Mouse (Mus musculus): ENCODE measurements at regions not wholly inside any gene's neighbourhood (a gene's known extent, or its start where the extent isn't known, plus 50 kb on each side); places are given as distances from the start of the nearest gene placed in this dataset.

DNA sequence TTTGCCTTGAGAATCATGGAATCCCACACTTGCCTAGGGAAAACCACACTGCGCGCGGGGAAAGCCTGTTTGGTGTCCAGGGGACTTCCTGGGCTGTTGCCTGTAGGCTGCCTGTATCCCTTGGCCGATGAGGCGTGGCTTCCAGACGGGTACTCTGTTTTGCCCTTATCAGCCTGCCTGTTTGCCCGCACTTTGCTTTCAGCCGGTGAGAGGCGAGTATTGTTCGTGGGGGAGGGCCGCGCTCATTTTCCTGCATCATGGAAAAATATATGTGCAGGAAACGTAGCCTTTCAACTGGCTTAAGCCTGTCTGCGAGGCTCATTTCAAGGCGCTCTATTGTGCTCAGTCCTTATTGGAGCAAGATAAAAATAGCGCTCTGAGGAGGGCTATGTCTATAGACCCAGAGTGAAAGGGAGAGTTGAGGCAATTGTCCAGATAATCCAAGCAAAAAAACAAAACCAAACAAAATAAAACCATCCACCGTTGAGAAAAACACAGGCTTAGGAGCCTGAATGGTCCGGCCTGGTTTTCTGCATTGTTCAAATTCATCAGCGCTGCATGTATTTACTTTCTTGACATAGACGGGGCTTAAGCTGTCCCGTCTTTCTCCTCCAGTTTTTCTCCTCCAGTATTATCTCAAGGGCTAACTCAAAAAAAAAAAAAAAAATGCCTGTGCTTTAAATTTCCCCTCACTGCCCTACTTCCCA is 67.9 kb downstream of the Klf5 start:
- no peak for DNase-seq (ENCODE audit: extremely low spot score, low read depth, low spot score)

DNA sequence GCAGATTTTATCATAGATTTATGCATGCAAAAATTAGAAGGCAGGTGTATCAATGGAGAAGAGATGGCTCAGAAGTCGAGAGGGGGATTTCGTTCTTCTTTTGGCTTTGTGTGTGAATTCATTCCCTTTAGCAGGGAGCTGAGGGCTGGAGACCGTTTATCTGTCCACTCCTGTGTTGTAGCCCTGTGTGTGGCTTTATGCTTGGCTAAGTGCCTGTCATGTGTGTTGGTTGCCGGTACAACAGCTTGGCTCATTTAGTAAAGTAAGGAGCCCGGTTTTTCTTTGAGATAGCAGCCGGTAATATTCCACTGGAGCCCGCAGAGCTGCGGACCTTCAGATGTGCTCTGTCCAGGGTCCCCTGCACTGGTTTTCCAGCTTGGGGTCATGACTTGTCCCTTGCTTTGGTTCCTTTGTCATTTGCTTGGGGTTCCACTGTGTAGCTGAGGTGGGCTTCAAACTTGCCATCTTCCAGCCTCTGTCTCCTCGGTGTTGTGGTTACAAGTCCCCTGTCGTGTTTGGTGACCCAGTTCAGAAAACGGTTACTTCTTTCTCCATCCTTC is 68.6 kb downstream of the Klf5 start:
- no peak for DNase-seq (ENCODE audit: extremely low spot score, low read depth, low spot score)

DNA sequence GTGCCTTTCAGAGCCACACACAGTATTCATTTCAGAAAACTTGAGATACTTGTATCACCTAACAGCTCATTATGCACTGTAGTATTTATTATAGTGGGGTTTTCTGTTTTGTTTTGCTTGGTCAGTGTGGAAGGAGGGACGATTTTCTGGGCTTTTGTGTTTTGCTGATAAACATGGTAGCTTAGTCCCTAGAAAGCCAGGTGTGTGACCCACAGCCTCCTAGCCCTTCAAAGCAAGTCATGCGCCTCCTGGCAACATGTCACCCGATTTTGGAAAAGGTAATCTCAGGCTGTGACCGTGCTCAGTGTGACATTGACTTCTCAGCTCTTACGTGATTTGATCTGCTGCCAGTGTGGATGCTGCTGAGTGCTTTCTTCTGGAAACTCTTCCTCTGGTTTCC is 70.9 kb downstream of the Klf5 start:
- no peak for DNase-seq (ENCODE audit: extremely low spot score, low read depth, low spot score)

DNA sequence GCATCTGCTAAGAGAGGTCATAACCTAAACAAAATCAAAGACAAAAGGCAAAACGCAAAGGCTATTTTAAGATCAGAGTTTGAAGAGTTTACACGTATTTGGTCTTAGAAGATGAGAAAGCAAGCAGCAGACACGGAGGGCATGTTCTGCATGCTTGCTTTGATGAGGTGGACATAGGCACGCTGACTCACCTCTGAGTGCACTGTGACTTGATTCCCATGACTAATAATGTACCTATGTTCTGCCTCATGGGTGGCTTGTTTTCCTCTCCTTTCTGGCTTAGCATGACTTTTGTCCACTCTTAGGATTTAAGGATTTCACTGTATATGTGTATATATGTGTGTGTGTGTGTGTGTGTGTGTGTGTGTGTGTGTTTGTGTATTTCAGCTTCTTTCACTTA is 75.2 kb downstream of the Klf5 start:
- no peak for DNase-seq (ENCODE audit: extremely low spot score, low read depth, low spot score)

- DNase-seq (ENCODE audit: extremely low spot score, low read depth, low spot score) = no peak
Observed at GRCm38 (mm10) chr14:99375040-99375610, 76.6 kb downstream of the Klf5 start.

- DNase-seq (ENCODE audit: extremely low spot score, low read depth, low spot score) = no peak
Observed at GRCm38 (mm10) chr14:99376652-99377502, 78.4 kb downstream of the Klf5 start.

- no peak for DNase-seq (ENCODE audit: extremely low spot score, low read depth, low spot score)
Observed at GRCm38 (mm10) chr14:99381262-99382017, 82.9 kb downstream of the Klf5 start.

DNA sequence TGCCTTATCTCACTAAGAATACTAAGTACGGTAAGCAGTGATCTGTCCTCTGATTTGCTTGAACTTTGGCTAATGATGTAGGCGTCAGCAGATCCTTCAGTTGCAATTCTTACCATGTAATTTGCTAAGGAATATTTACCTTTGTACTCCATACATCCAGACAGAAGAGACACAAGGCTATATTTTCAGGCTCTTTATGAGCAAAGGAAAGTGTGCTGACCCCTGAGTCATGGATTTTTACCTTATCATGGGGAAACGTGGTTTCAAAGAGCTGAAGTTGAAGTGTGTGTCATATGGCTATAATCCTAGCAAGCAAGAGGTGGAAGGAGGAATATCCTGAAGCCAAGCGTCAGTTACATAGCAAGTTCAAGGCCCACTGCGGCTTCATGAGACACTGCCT is 83.6 kb downstream of the Klf5 start:
- DNase-seq (ENCODE audit: extremely low spot score, low read depth, low spot score) = no peak

DNA sequence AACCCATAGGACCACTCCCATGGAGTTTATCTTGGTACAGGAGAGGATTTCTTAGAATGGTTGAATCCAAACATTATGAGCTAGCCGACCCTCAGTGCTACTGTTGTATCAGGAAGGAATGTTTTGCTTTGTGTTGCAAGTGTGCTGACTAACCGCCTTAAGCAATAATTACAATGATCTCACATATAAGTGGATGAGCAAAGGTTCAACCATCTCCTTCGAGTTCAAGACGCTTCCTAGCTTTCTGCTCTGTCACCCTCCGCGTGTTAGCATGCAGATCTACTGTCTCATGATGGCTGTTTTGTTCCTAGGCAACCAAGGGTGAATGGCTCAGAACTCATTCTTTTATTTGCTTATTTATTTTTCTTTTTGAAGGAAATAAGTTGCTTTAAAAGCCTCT is 84.7 kb downstream of the Klf5 start:
- DNase-seq (ENCODE audit: extremely low spot score, low read depth, low spot score) = no peak

DNA sequence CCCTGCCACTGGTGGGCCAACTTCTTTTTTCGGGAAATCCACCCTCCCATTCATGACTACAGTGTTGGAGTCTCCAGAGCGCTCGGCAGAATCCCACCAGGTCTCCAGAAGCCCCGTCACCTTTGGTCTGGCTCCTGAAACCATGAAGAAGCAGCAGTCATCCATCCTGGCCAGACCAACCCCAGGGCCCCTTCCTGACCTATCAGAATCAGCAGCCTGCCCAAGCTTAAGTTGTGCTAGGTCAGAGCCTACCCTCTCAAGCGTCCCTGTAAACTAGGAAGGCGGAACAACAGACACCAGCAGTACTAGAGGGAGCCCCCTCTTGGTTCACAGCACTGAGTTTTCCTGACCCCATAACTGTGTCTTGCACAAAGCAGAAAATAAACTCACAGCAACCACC is 89.1 kb downstream of the Klf5 start:
- DNase-seq (ENCODE audit: extremely low spot score, low read depth, low spot score) = no peak

- no peak for DNase-seq (ENCODE audit: extremely low spot score, low read depth, low spot score)
Observed at GRCm38 (mm10) chr14:99389306-99389705, 90.8 kb downstream of the Klf5 start.

DNA sequence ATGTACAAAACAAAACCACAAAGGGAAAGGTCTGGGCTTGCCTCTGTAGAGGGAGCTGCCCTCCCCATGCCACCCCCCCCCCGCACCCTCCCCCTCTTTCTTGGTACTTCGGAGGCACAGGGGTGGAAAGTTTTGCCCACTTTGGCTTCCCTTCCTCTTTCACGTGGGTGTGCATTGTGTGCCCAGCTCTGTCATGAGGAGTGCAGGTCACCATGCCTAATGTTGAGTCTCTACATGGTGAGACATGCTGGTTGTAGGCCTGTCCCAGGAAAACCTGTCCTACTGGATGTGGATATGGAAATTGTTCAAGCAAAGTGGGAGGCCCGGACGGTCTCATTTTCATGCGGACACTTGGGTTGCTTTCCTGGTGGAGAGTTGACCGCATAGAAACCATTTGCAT is 93.2 kb downstream of the Klf5 start:
- no peak for DNase-seq (ENCODE audit: extremely low spot score, low read depth, low spot score)

- DNase-seq (ENCODE audit: extremely low spot score, low read depth, low spot score) = no peak
Observed at GRCm38 (mm10) chr14:99392813-99393212, 94.3 kb downstream of the Klf5 start.

- DNase-seq (ENCODE audit: extremely low spot score, low read depth, low spot score) = no peak
Observed at GRCm38 (mm10) chr14:99393611-99394010, 95.1 kb downstream of the Klf5 start.

DNA sequence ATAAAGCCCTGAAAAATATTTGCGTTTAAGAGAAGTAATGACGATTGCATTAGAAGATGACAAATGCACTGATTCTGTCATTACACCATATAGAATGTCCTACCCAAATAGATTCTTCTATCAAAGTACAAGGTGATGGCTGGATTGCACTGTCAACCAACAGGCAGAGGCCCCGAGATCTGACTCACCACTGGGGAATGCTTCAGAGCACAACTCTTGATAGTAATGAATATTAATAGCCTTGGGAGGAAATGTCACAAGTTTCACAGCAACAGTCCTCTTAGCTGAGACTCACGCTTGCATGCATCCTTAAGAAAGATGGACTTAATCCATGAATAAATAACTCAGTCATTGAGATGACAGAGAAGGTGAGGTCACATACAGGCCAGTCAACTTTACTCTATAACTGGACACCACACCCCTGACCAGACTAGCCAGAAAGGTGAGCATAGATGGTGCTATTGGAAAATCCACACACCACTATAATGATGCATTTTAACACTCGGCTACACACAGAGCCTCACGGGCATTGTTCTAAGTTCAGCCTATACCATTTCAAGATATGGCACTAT is 104.8 kb downstream of the Klf5 start:
- DNase-seq (ENCODE audit: extremely low spot score, low read depth, low spot score) = no peak

DNA sequence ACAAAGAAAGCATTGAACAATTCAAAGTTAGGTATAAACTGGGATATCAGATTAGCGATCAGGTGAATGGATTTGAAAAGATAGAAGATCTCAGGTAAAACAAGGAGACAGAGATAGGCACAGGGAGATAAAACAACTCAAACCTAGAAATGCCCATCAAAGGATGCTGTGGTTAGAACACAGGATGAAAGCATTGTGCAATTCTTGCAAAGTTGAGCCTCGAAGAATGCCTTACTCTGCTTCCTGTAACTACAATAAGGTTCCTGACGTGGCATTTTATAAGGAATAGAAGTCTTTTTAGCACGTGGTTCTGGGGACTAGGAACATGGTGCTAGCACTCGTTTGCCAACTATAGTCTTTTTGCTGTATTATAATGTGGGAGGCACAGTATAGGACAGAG is 106.7 kb downstream of the Klf5 start:
- DNase-seq (ENCODE audit: extremely low spot score, low read depth, low spot score) = no peak

DNA sequence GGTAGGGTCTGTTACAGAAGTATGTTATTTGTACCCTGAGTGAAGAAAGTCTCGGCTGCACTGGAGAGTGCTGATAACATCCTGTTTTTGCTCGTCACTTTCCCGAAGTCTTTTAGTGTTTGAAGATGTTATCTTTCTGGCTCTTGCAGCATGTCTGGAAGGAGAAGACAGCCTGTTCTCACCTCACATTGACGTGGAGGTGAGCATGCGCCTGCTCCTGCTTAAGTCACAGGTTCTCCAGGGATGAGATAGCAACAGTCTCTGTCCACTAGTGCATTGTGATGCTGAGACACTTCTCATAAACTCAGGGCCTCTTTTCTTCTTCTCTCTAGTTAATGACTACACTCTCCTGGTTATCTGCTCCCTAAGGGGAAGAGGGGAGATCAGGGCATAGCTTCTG is 113.3 kb downstream of the Klf5 start:
- DNase-seq (ENCODE audit: extremely low spot score, low read depth, low spot score) = no peak

- no peak for DNase-seq (ENCODE audit: extremely low spot score, low read depth, low spot score)
Observed at GRCm38 (mm10) chr14:99416169-99416568, 117.7 kb downstream of the Klf5 start.

GRCm38 (mm10) chr14:99418970-99419369 is 120.5 kb downstream of the Klf5 start:
- no peak for DNase-seq (ENCODE audit: extremely low spot score, low read depth, low spot score)

- DNase-seq (ENCODE audit: extremely low spot score, low read depth, low spot score) = no peak
Observed at GRCm38 (mm10) chr14:99423334-99423733, 124.8 kb downstream of the Klf5 start.

DNA sequence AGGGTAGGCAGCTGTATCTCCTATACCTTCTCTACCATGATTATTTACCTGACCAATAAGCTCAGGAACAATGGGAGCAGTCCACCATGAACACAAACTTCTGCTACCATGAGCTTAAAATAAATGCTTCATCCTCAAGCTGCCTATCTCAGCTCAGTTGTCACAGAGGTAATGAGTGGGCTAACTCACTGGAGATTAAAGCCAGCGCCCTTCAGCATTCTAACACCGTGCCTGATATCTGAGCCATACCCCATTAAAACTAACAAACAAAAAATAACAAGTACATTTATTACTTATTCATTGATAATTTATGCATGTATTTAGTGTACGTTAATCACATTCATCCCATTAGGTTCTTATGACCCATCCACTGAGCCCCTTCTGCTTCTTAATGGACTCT is 128.6 kb downstream of the Klf5 start:
- DNase-seq (ENCODE audit: extremely low spot score, low read depth, low spot score) = no peak
